Mouse (Mus musculus) forebrain, postnatal 0 days (tissue): ENCODE measurements around the gene Prkca. TPM values are rescaled to one million over a fixed set of nuclear protein-coding genes. Genes with fewer than 3 reads are reported as not detected.

ENCODE experiments used
- ATAC-seq: fragments of 200-750 bp; cut with Nextera tagmentation; 2 replicates; pipeline ENCODE4 v1.8.0; 2017; ENCODE audit warnings: mild to moderate bottlenecking, moderate library complexity
- DNase-seq: peaks from one replicate; pipeline ENCODE4 v3.0.0-alpha.2; 2015
- H3K27ac ChIP-seq: fragments of 300-500 bp; sonication (generic); 2 replicates; pipeline ENCODE4 v1.5.1; 2014; ENCODE audit warnings: low read depth, mild to moderate bottlenecking, antibody characterized with exemption, low read length, moderate library complexity, mixed read lengths
- H3K27me3 ChIP-seq: fragments of 300-500 bp; sonication (generic); 2 replicates; pipeline ENCODE4 v1.6.1; 2014; ENCODE audit warnings: mild to moderate bottlenecking, low read length, mixed read lengths; ENCODE audit not compliant: insufficient read depth
- H3K36me3 ChIP-seq: fragments of 300-500 bp; sonication (generic); 2 replicates; pipeline ENCODE4 v1.6.1; 2014; ENCODE audit warnings: mild to moderate bottlenecking, moderate library complexity; ENCODE audit not compliant: insufficient read depth
- H3K4me1 ChIP-seq: fragments of 300-500 bp; sonication (generic); 2 replicates; pipeline ENCODE4 v1.6.1; 2014; ENCODE audit warnings: antibody characterized with exemption; ENCODE audit not compliant: insufficient read depth
- H3K4me2 ChIP-seq: fragments of 300-500 bp; sonication (generic); 2 replicates; pipeline ENCODE4 v1.6.1; 2014; ENCODE audit warnings: low read depth, mild to moderate bottlenecking, moderate library complexity
- H3K4me3 ChIP-seq: fragments of 300-500 bp; sonication (generic); 2 replicates; pipeline ENCODE4 v1.5.1; 2014; ENCODE audit warnings: low read depth, low read length, mixed read lengths
- H3K9ac ChIP-seq: fragments of 300-500 bp; sonication (generic); 2 replicates; pipeline ENCODE4 v1.6.1; 2014; ENCODE audit warnings: mild to moderate bottlenecking
- H3K9me3 ChIP-seq: fragments of 300-500 bp; sonication (generic); 2 replicates; pipeline ENCODE4 v1.6.1; 2016; ENCODE audit warnings: low read length
- CTCF ChIP-seq: sonication (generic); IDR thresholded peaks from 2 replicates; pipeline ENCODE4 v1.5.1; 2016; ENCODE audit warnings: antibody characterized with exemption, control low read depth, low read depth
- WGBS: fragments of 180-500 bp; shearing (Covaris S2); extraction: QIAGEN DNeasy Blood & Tissue Kit; methylation state at CpG from one replicate; pipeline ENCODE4 v1.1.7; 2014; 5-methylcytosine and 5-hydroxymethylcytosine counted together
- polyA plus RNA-seq: library from polyadenylated mRNA; unstranded; fragments of >200 nt; fragmentation: Nextera tagmentation; extraction: Ambion mirVana; gene quantifications from 2 replicates; pipeline ENCODE4 v1.2.1, GENCODE M21; 2015
- total RNA-seq: library from RNA; depleted of rRNA; stranded (reverse); fragments of >200 nt; gene quantifications from 2 replicates; pipeline ENCODE4 v1.2.3, GENCODE M21; 2014

Gene Prkca
- total and polyA plus RNA-seq, 2 experiments from 2014 or later: 5.0 to 30.0 TPM

DNA sequence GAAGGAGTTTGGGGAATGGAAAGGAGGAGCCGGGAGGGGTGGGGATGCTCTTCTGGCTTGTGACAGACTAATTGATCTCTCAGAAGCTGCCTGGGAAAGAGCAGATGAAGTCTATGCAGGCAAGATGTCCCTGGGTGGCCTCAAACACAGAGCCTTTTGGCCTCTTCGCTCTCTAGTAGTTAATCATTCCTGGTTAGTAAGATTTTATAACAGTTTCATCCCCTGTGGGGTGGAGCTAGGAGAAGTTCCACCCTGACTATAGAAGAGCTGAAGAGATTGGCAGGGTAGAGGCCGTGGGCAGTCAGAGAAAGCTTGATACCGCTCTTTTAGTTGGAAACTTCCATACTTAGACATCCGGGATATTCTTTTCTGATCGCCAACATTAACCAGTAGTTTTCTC lies 15.2 kb upstream of the Prkca start:
- no peak for DNase-seq
- no peak for TF ChIP-seq CTCF
- Histone ChIP-seq H3K36me3 (no peaks in the 10 kb centered on the region), H3K4me3 (no peak overlapping the region), H3K27me3 (no peaks in the 10 kb centered on the region), H3K4me1 (no peaks in the 10 kb centered on the region), H3K9ac (no peak overlapping the region), H3K27ac (no peak overlapping the region), H3K9me3 (no peaks in the 10 kb centered on the region), H3K4me2 (no peak overlapping the region)
- WGBS: 85% methylated on average over 6 of the region's 6 CpGs
- ATAC-seq: no peak

DNA sequence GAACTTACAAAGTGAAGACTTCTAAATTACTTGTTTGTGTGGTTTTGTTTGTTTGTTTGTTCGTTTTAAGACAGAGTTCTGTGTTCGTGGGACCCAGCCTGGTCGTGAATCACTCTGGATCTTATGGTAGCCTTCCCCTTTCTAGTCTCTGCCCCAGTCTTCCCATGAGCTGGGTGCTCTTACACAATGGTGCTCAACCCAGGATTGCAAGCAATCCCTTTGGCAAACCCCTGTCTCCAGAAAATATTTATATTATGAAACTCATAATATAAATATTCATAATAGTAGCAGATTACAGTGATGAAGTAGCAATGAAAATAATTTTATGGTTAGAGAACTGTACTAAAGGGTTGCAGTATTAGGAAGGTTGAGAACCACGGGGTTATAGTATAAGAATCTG lies 12.3 kb upstream of the Prkca start:
- H3K4me2 ChIP-seq: no peak overlapping the region
- H3K4me3 ChIP-seq: no peak overlapping the region
- no peak for DNase-seq
- H3K27me3 ChIP-seq: no peaks in the 10 kb centered on the region
- WGBS: 83% methylated on average over 4 of the region's 4 CpGs
- no peaks in the 10 kb centered on the region for H3K9me3 ChIP-seq
- H3K4me1 ChIP-seq: no peaks in the 10 kb centered on the region
- no peak overlapping the region for H3K9ac ChIP-seq
- no peak for ATAC-seq
- H3K36me3 ChIP-seq: no peaks in the 10 kb centered on the region
- no peak overlapping the region for H3K27ac ChIP-seq
- no peak for TF ChIP-seq CTCF

DNA sequence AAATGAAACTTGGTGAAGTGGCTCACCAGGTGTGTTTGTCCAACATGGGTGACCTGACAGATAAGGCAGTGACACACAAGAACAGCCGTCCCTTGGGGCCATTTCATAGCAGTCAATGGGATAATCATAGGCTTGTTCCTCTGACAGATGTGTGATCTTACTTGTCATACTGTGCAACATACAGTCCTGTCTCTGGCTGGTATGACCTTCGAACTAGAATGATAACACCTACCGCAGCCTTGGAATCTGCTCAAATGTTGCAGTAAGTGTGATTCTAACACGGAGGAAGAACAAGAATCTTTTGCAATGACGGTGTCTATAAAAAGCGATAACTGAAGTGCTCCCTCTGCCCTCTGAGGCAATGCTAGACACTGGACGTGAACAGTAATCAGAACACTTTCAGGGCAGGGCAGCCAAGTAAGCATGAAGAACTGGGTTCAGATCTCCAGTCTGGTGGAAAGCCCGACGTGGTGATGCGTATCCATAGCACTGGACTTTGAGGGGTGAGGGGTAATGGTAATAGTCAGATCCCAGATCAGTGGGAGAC lies 9.2 kb upstream of the Prkca start:
- Histone ChIP-seq H3K4me2 (no peak overlapping the region), H3K27me3 (no peaks in the 10 kb centered on the region), H3K9ac (no peak overlapping the region), H3K36me3 (no peaks in the 10 kb centered on the region), H3K4me3 (no peak overlapping the region), H3K4me1 (no peaks in the 10 kb centered on the region), H3K9me3 (no peaks in the 10 kb centered on the region), H3K27ac (no peak overlapping the region)
- ATAC-seq (no peak), DNase-seq (no peak)
- no peak for TF ChIP-seq CTCF
- WGBS: 94% methylated on average over 10 of the region's 10 CpGs

DNA sequence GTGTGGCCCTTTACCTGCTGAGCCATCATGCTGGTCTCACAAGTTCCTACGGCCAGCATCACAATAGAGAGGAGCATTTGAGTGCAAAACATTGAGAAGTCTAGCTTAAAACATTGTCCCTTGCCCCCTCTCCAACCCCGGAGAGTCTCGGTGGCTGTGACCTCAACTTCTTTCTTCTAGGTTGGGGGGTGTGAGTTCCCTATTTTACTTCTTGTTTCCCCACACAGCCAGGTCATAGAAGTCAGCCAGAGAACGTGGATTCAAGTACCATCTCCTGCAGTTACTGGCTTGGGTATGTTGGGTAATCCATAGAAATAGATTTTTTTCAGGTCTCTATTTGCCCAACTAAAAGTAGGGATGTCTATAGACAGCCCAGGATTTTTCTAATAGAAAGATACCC lies 7.1 kb upstream of the Prkca start:
- Histone ChIP-seq H3K9ac (no peak overlapping the region), H3K27me3 (no peaks in the 10 kb centered on the region), H3K4me2 (no peak overlapping the region), H3K4me3 (no peak overlapping the region), H3K36me3 (no peaks in the 10 kb centered on the region), H3K9me3 (no peaks in the 10 kb centered on the region), H3K4me1 (no peaks in the 10 kb centered on the region), H3K27ac (no peak overlapping the region)
- DNase-seq (no peak), ATAC-seq (no peak)
- WGBS: 85% methylated on average over 4 of the region's 4 CpGs
- no peak for TF ChIP-seq CTCF

- Histone ChIP-seq H3K36me3 (no peaks in the 10 kb centered on the region), H3K9ac (no peak overlapping the region), H3K4me2 (no peak overlapping the region), H3K4me3 (no peak overlapping the region), H3K4me1 (peaks cover 7% of the 10 kb centered on the region; the same call in 1 of the 2 replicates), H3K27ac (no peak overlapping the region), H3K27me3 (no peaks in the 10 kb centered on the region), H3K9me3 (no peaks in the 10 kb centered on the region)
- WGBS: 85% methylated on average over 2 of the region's 2 CpGs
- DNase-seq: no peak
- no peak for TF ChIP-seq CTCF
- ATAC-seq: no peak
These were observed 1.6 kb upstream of the Prkca start for GRCm38 (mm10) chr11:108345321-108345720.

GRCm38 (mm10) chr11:108344759-108345158 lies 1.0 kb upstream of the Prkca start:
- no peak for ATAC-seq
- peak overlapping the region; percentile 99 for H3K4me2 ChIP-seq
- 0 out of 2 replicates have a peak overlapping the region, but pooled peaks have one; percentile 81 for H3K9ac ChIP-seq
- peak overlapping the region; percentile 76 for H3K4me3 ChIP-seq
- H3K27me3 ChIP-seq: no peaks in the 10 kb centered on the region
- no peaks in the 10 kb centered on the region for H3K36me3 ChIP-seq
- peaks cover 7% of the 10 kb centered on the region; the same call in 1 of the 2 replicates for H3K4me1 ChIP-seq
- H3K9me3 ChIP-seq: no peaks in the 10 kb centered on the region
- DNase-seq: no peak
- TF ChIP-seq CTCF: no peak
- H3K27ac ChIP-seq: no peak overlapping the region
- 46% methylated on average over 8 of the region's 8 CpGs for WGBS

- Histone ChIP-seq H3K4me3 (peak within 1 kb of the TSS; percentile 76), H3K36me3 (0 out of 2 replicates have a peak, but pooled peaks cover 6% of the 10 kb centered on the region), H3K9ac (peak within 1 kb of the TSS; percentile 81), H3K4me1 (peaks cover 7% of the 10 kb centered on the region; the same call in 1 of the 2 replicates), H3K4me2 (peak within 1 kb of the TSS; percentile 99), H3K27me3 (no peaks in the 10 kb centered on the region), H3K9me3 (no peaks in the 10 kb centered on the region), H3K27ac (peak within 1 kb of the TSS; percentile 89)
- DNase-seq: peak; percentile 53
- TF ChIP-seq CTCF: peak; percentile 43
- peak; percentile 63; the same call in 1 of the 2 replicates for ATAC-seq
- under 1% methylated on average over 74 of the region's 75 CpGs for WGBS
These were observed 653 bp downstream of the Prkca start, which contains the start of gene Apoh for GRCm38 (mm10) chr11:108342781-108343768. TSS of gene Apoh (plus strand) at chr11:108343354.
